Mouse (Mus musculus) ovary, postnatal 14 days (tissue): ENCODE data around the gene Olfr1026.

Experiments
- DNase-seq: peaks from one replicate; pipeline ENCODE4 v3.0.0; 2022; ENCODE audit warnings: low spot score

The Olfr1026 gene

GRCm38 (mm10) chr2:85921258-85921657, at the start of gene Olfr1026:
TSS of gene Olfr1026 (plus strand) at chr2:85921558.
- DNase-seq = no peak

DNA sequence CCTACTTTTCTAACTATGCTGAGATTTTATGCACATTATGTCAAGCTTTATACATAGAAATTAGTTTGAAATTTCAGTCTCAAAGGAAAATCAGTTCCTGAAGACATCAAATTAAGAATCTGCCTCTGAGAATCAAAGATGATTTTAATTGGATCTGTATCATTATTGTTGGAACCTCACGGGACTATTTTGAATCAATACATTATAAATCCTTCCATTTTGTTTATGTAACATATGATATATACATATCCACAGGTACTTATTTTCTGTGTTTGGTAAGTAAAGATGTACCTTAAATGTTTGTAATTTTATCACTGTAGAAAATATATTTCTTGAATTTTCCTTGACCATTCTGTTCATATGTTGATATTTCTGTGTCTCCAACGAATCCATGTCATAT, 36.0 kb upstream of the Olfr1026 start, which contains the start of gene Olfr1023:
Gene Olfr1023 (plus strand): TSS at position 301 of the 400 bp plus-strand sequence.
- DNase-seq = no peak

GRCm38 (mm10) chr2:85904952-85905351, 16.4 kb upstream of the Olfr1026 start, which contains the start of gene Olfr1024:
TSS of gene Olfr1024 (minus strand) at chr2:85905052.
- DNase-seq = no peak

- no peak for DNase-seq
These were observed 8.2 kb upstream of the Olfr1026 start for GRCm38 (mm10) chr2:85913197-85913596.

GRCm38 (mm10) chr2:85914893-85915292, 6.5 kb upstream of the Olfr1026 start, which contains the start of gene Olfr1025-ps1:
TSS of gene Olfr1025-ps1 (plus strand) at chr2:85915193.
- DNase-seq = no peak

GRCm38 (mm10) chr2:85950137-85950536, 28.8 kb downstream of the Olfr1026 start, which contains the start of gene Olfr1028:
TSS of gene Olfr1028 (plus strand) at chr2:85950437.
- DNase-seq = no peak

GRCm38 (mm10) chr2:85973595-85973994, 52.2 kb downstream of the Olfr1026 start, which contains the start of gene Olfr1029:
TSS of gene Olfr1029 (plus strand) at chr2:85973895.
- no peak for DNase-seq
